Mouse (Mus musculus) natural killer cell, adult 2 months (primary cell): ENCODE data around the gene Hist1h2ag.

Experiments used
- DNase-seq, 2 experiments: peaks; one replicate each; pipeline ENCODE4 v3.0.0; 2022; ENCODE audit warnings: low spot score in 2 of 2

The Hist1h2ag gene

GRCm38 (mm10) chr13:22008707-22009106, 34.0 kb downstream of the Hist1h2ag start:
- DNase-seq, result no peak

GRCm38 (mm10) chr13:22007872-22008271, 34.9 kb downstream of the Hist1h2ag start:
- DNase-seq, result no peak

- no peak for DNase-seq
Observed at GRCm38 (mm10) chr13:22007121-22007510, 35.6 kb downstream of the Hist1h2ag start.

GRCm38 (mm10) chr13:22006334-22007120, 36.2 kb downstream of the Hist1h2ag start:
- peak; percentile 33 to 47 for DNase-seq

GRCm38 (mm10) chr13:22005605-22006333, 37.0 kb downstream of the Hist1h2ag start:
- DNase-seq, result peak; percentile 42 to 48

- DNase-seq, result no peak
Observed at GRCm38 (mm10) chr13:22001823-22002222, 40.9 kb downstream of the Hist1h2ag start.

- peak in 1 of 2 experiments; percentile 38 for DNase-seq
Observed at GRCm38 (mm10) chr13:22001346-22001745, 41.4 kb downstream of the Hist1h2ag start.

GRCm38 (mm10) chr13:21999147-21999546, 43.6 kb downstream of the Hist1h2ag start:
- DNase-seq, result no peak

- no peak for DNase-seq
Observed at GRCm38 (mm10) chr13:21998412-21998811, 44.3 kb downstream of the Hist1h2ag start.

GRCm38 (mm10) chr13:21997821-21998220, 44.9 kb downstream of the Hist1h2ag start:
- DNase-seq, result no peak

GRCm38 (mm10) chr13:21997201-21997820, 45.4 kb downstream of the Hist1h2ag start:
- no peak for DNase-seq

- DNase-seq, result peak; percentile 32 to 59
Observed at GRCm38 (mm10) chr13:21996840-21997185, 45.9 kb downstream of the Hist1h2ag start.

GRCm38 (mm10) chr13:21996101-21996839, 46.5 kb downstream of the Hist1h2ag start:
- peak; percentile 47 for DNase-seq

GRCm38 (mm10) chr13:21995331-21995914, 47.3 kb downstream of the Hist1h2ag start:
- DNase-seq, result peak; percentile 54 to 57

- DNase-seq, result no peak
Observed at GRCm38 (mm10) chr13:21994896-21995295, 47.8 kb downstream of the Hist1h2ag start.

- peak; percentile 20 to 47 for DNase-seq
Observed at GRCm38 (mm10) chr13:21993957-21994738, 48.6 kb downstream of the Hist1h2ag start.

GRCm38 (mm10) chr13:21992550-21992949, 50.2 kb downstream of the Hist1h2ag start:
- no peak for DNase-seq
